In the genomic region with DNA sequence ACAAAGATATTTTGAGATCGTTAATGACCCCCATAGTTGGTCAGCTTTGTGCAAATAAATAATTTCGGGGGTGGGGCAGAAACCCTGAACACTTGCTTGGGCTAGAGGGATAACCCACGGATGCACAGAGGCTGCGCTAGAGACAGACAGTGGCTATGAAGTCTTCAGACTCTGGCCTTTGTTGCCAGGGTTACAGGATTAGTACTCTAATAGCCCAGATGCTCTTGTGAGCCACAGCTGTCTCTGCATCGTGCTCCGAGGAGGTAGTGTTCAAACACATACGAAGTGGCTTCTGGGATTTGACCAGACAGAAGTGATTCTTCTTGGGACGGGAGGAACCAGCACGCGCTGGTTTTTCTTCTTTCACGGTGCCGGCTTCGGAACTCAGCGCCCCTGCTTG, we compare ENCODE assay signal across 11 mouse cellular contexts. TPM values are rescaled to one million over a fixed set of nuclear protein-coding genes. Genes with fewer than 3 reads are reported as not detected.
A peak's percentile ranks its signal among the peaks of the same experiment; 100 is the strongest.
DNase-seq lines count a peak whose midpoint lies in the region; ATAC-seq and TF ChIP-seq lines count a peak whose summit lies in the region.
"Had no signal": no experiment of that assay in that cellular context is flagged by ENCODE, and none has a peak within 500 bp of the region (broad histone marks: within the 10 kb centered on the region; RNA-seq: fewer than 3 reads in every experiment).

No protein-coding gene starts in this region.

- H3K36me3 ChIP-seq in stomach, embryonic 14.5 days (ENCODE audit: control insufficient read depth, insufficient read depth, low read length) = no peaks in the 10 kb centered on the region
- H3K36me3 ChIP-seq in stomach, postnatal 0 days (ENCODE audit: control insufficient read depth, insufficient read depth, low read length) = no peaks in the 10 kb centered on the region
- H3K36me3 ChIP-seq in embryonic facial prominence, embryonic 14.5 days (ENCODE audit: control insufficient read depth, insufficient read depth, low read length) = no peaks in the 10 kb centered on the region
- no peaks in the 10 kb centered on the region for H3K36me3 ChIP-seq in midbrain, embryonic 12.5 days
- H3K36me3 ChIP-seq in stomach, embryonic 15.5 days = no peaks in the 10 kb centered on the region
- no peaks in the 10 kb centered on the region for H3K36me3 ChIP-seq in kidney, adult 2 months (ENCODE audit: control insufficient read depth, insufficient read depth, low read length)
- H3K36me3 ChIP-seq: heart, embryonic 10.5 days had no signal

- H3K27me3 ChIP-seq in stomach, embryonic 14.5 days (ENCODE audit: control insufficient read depth, insufficient read depth, low read length) = peaks cover 14% of the 10 kb centered on the region; the same call in 1 of the 2 replicates
- no peaks in the 10 kb centered on the region for H3K27me3 ChIP-seq in stomach, postnatal 0 days (ENCODE audit: control insufficient read depth, insufficient read depth, low read length)
- H3K27me3 ChIP-seq in embryonic facial prominence, embryonic 14.5 days (replicated peaks; ENCODE audit: control insufficient read depth, insufficient read depth, low read length) = peaks cover 35% of the 10 kb centered on the region
- H3K27me3 ChIP-seq in midbrain, embryonic 12.5 days = peaks cover 36% of the 10 kb centered on the region
- H3K27me3 ChIP-seq in stomach, embryonic 15.5 days (replicated peaks) = peaks cover 19% of the 10 kb centered on the region
- no peaks in the 10 kb centered on the region for H3K27me3 ChIP-seq in kidney, adult 2 months (replicated peaks; ENCODE audit: control insufficient read depth, insufficient read depth, low read length)

- H3K27ac ChIP-seq in stomach, embryonic 14.5 days (ENCODE audit: low read length) = no peak overlapping the region
- no peak overlapping the region for H3K27ac ChIP-seq in stomach, postnatal 0 days (replicated peaks)
- no peak overlapping the region for H3K27ac ChIP-seq in embryonic facial prominence, embryonic 14.5 days (replicated peaks; ENCODE audit: low read depth, low read length)
- no peak overlapping the region for H3K27ac ChIP-seq in midbrain, embryonic 12.5 days (replicated peaks)
- no peak overlapping the region for H3K27ac ChIP-seq in stomach, embryonic 15.5 days
- no peak overlapping the region for H3K27ac ChIP-seq in kidney, adult 2 months (ENCODE audit: insufficient read depth, low read depth, low read length)
- H3K27ac ChIP-seq: heart, embryonic 10.5 days had no signal

- 32% methylated on average over 14 of the region's 14 CpGs for WGBS in stomach, embryonic 14.5 days
- 48% methylated on average over 14 of the region's 14 CpGs for WGBS in stomach, postnatal 0 days
- WGBS in embryonic facial prominence, embryonic 14.5 days = 43% methylated on average over 14 of the region's 14 CpGs
- WGBS in midbrain, embryonic 12.5 days = 20% methylated on average over 14 of the region's 14 CpGs
- 45% methylated on average over 14 of the region's 14 CpGs for WGBS in stomach, embryonic 15.5 days
- WGBS in kidney, adult 2 months = 66% methylated on average over 14 of the region's 14 CpGs

- no peak for TF ChIP-seq EP300 in stomach, postnatal 0 days (optimal IDR thresholded peaks at IDR 0.05)

- no peak for DNase-seq in stomach, postnatal 0 days (ENCODE audit: low spot score)
- peak; percentile 65 for DNase-seq in embryonic facial prominence, embryonic 14.5 days (ENCODE audit: low spot score)
- DNase-seq in kidney, adult 2 months = no peak
- no peak for DNase-seq in Muller cell, postnatal 12 days (ENCODE audit: inconsistent ontology term)
- DNase-seq: cerebellum, adult 2 months; layer of hippocampus, postnatal 36 days; right cerebral cortex, adult 18-20 months had no signal

- H3K4me1 ChIP-seq in stomach, embryonic 14.5 days (ENCODE audit: control insufficient read depth, insufficient read depth, low read length) = peaks cover 3% of the 10 kb centered on the region; the same call in 1 of the 2 replicates
- no peaks in the 10 kb centered on the region; the same call in 1 of the 2 replicates for H3K4me1 ChIP-seq in stomach, postnatal 0 days (replicated peaks; ENCODE audit: control insufficient read depth, insufficient read depth)
- H3K4me1 ChIP-seq in embryonic facial prominence, embryonic 14.5 days (ENCODE audit: control insufficient read depth, insufficient read depth, low read length) = no peaks in the 10 kb centered on the region; the same call in 1 of the 2 replicates
- peaks cover 15% of the 10 kb centered on the region for H3K4me1 ChIP-seq in midbrain, embryonic 12.5 days
- H3K4me1 ChIP-seq in stomach, embryonic 15.5 days = peaks cover 11% of the 10 kb centered on the region
- no peaks in the 10 kb centered on the region for H3K4me1 ChIP-seq in kidney, adult 2 months (ENCODE audit: control insufficient read depth, insufficient read depth, low read length)

- H3K4me3 ChIP-seq in stomach, embryonic 14.5 days (ENCODE audit: low read depth, low read length) = no peak overlapping the region
- H3K4me3 ChIP-seq in stomach, postnatal 0 days (ENCODE audit: low read depth, low read length) = no peak overlapping the region
- H3K4me3 ChIP-seq in embryonic facial prominence, embryonic 14.5 days (ENCODE audit: low read depth, low read length) = no peak overlapping the region
- H3K4me3 ChIP-seq in midbrain, embryonic 12.5 days = no peak overlapping the region
- H3K4me3 ChIP-seq in stomach, embryonic 15.5 days (replicated peaks) = no peak overlapping the region
- no peak overlapping the region for H3K4me3 ChIP-seq in kidney, adult 2 months (ENCODE audit: insufficient read depth, low read depth, low read length)
- H3K4me3 ChIP-seq: heart, embryonic 10.5 days had no signal

- no peak for ATAC-seq in stomach, embryonic 14.5 days (ENCODE audit: insufficient number of reproducible peaks, insufficient read depth, low FRiP score, low read depth)
- no peak for ATAC-seq in stomach, postnatal 0 days (ENCODE audit: low FRiP score, low TSS enrichment)
- ATAC-seq in embryonic facial prominence, embryonic 14.5 days (ENCODE audit: low read depth) = peak; percentile 27; the same call in 1 of the 2 replicates
- ATAC-seq in midbrain, embryonic 12.5 days (ENCODE audit: low FRiP score, low read depth) = peak; percentile 60
- no peak for ATAC-seq in stomach, embryonic 15.5 days (ENCODE audit: insufficient read depth, low FRiP score, low read depth)

- no peak overlapping the region for H3K9ac ChIP-seq in stomach, embryonic 14.5 days (replicated peaks; ENCODE audit: low read depth, low read length)
- no peak overlapping the region for H3K9ac ChIP-seq in stomach, postnatal 0 days (ENCODE audit: low read length)
- no peak overlapping the region for H3K9ac ChIP-seq in embryonic facial prominence, embryonic 14.5 days (ENCODE audit: low read depth, low read length)
- H3K9ac ChIP-seq in midbrain, embryonic 12.5 days (replicated peaks) = no peak overlapping the region
- H3K9ac ChIP-seq in stomach, embryonic 15.5 days = no peak overlapping the region

- H3K9me3 ChIP-seq in stomach, embryonic 14.5 days (ENCODE audit: control insufficient read depth, low read depth, low read length) = no peaks in the 10 kb centered on the region
- no peaks in the 10 kb centered on the region for H3K9me3 ChIP-seq in stomach, postnatal 0 days (ENCODE audit: control insufficient read depth, low read length)
- no peaks in the 10 kb centered on the region for H3K9me3 ChIP-seq in embryonic facial prominence, embryonic 14.5 days (ENCODE audit: control insufficient read depth, low read length)
- no peaks in the 10 kb centered on the region for H3K9me3 ChIP-seq in midbrain, embryonic 12.5 days
- H3K9me3 ChIP-seq in stomach, embryonic 15.5 days = no peaks in the 10 kb centered on the region
- H3K9me3 ChIP-seq: heart, embryonic 10.5 days had no signal

- no peak for TF ChIP-seq POLR2A in kidney, adult 2 months (IDR thresholded peaks at IDR 0.05; ENCODE audit: low read depth, low read length)

- no peak for TF ChIP-seq CTCF in stomach, postnatal 0 days (IDR thresholded peaks at IDR 0.05; ENCODE audit: low read depth)
- TF ChIP-seq CTCF in kidney, adult 2 months (conservative IDR thresholded peaks at IDR 0.05; ENCODE audit: insufficient read depth, insufficient read length, low read depth, low read length) = no peak

- H3K4me2 ChIP-seq in stomach, embryonic 14.5 days (replicated peaks; ENCODE audit: low read depth, low read length) = 0 out of 2 replicates have a peak overlapping the region, but pooled peaks have one; percentile 5
- no peak overlapping the region for H3K4me2 ChIP-seq in stomach, postnatal 0 days (replicated peaks; ENCODE audit: low read depth)
- no peak overlapping the region for H3K4me2 ChIP-seq in embryonic facial prominence, embryonic 14.5 days (ENCODE audit: low read depth, low read length)
- peak overlapping the region; percentile 37 for H3K4me2 ChIP-seq in midbrain, embryonic 12.5 days (replicated peaks)
- peak overlapping the region; percentile 0; the same call in 1 of the 2 replicates for H3K4me2 ChIP-seq in stomach, embryonic 15.5 days

RNA-seq across cellular contexts. Expression of gene Irf8, which starts 4.6 kb away (rescaled TPM):
- 12.7 and 15.3 TPM in 2 replicates for polyA plus RNA-seq in stomach, embryonic 14.5 days (2014; fragmentation: Nextera tagmentation; extraction: Ambion mirVana)
- 18.7 and 18.9 TPM in 2 replicates for polyA plus RNA-seq in stomach, postnatal 0 days (2015; fragmentation: Nextera tagmentation; extraction: Ambion mirVana)
- 7.4 and 8.9 TPM in 2 replicates for polyA plus RNA-seq in embryonic facial prominence, embryonic 14.5 days (2014; fragmentation: Nextera tagmentation; extraction: Ambion mirVana)
- polyA plus RNA-seq in midbrain, embryonic 12.5 days (2016; fragmentation: Nextera tagmentation; extraction: Ambion mirVana) = 4.0 and 4.7 TPM in 2 replicates
- polyA plus RNA-seq in stomach, embryonic 15.5 days (2015; fragmentation: Nextera tagmentation; extraction: Ambion mirVana) = 21.8 and 23.0 TPM in 2 replicates
- 12.3 and 16.7 TPM in 2 replicates for polyA plus RNA-seq in kidney, adult 2 months (2012; rRNA removed)

Comparison
In these comparisons a context has a peak if more than half of its experiments do, and no peak if none do; other contexts are left out.
1. H3K4me2 ChIP-seq: peak in stomach, embryonic 14.5 days (single experiment), midbrain, embryonic 12.5 days (single experiment) and stomach, embryonic 15.5 days (single experiment); none in stomach, postnatal 0 days (single experiment) and embryonic facial prominence, embryonic 14.5 days (single experiment).
2. ATAC-seq: peak in embryonic facial prominence, embryonic 14.5 days (single experiment) and midbrain, embryonic 12.5 days (single experiment); none in stomach, embryonic 14.5 days (single experiment), stomach, postnatal 0 days (single experiment) and stomach, embryonic 15.5 days (single experiment).